Mouse (Mus musculus) thymus, postnatal 25 days (tissue): ENCODE data around the gene Shank3.

Experiments
- DNase-seq: peaks from one replicate; pipeline ENCODE4 v3.0.0; 2022

Gene Shank3

GRCm38 (mm10) chr15:89477806-89478205 is 21.6 kb upstream of the Shank3 start:
- DNase-seq, result no peak

GRCm38 (mm10) chr15:89478622-89479021 is 20.8 kb upstream of the Shank3 start:
- DNase-seq, result no peak

DNA sequence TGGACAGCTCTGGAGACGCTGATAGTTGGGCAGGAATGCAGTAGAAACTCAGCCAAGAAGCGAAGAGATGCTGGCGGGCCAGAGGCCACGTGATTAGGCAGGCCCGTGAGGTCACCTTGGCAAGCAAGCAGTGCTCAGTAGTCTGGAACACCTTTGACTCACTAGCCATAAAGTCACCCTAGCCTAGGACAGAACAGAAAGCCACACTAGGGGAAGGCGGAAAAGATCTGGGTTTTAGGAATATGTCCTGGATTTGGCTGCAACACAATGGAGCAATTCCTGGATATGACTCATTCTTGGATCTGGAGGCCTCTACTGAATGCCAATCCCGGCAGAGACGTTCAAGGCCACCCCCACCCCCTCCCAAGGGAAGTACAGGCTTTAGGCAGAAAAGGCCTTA is 18.8 kb upstream of the Shank3 start:
- no peak for DNase-seq

DNA sequence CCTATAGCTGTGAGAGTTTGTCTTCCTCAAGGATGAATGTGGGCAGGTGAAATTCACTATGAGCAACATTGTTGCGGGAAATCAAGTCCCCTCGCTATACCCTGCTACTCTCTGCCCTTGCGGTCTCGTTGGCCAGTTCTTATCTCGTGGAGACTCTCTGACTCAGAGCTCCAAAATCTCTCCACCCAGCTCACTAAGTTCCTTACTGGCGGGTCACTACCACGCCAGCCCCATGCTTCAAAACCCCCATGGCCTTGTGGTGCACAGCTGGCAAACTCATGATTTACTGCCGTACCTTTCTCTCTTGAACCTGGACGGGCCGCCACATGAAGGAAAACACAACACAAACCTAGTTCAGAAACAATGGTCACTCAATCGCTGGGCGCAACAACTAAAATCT is 11.2 kb upstream of the Shank3 start:
- no peak for DNase-seq

DNA sequence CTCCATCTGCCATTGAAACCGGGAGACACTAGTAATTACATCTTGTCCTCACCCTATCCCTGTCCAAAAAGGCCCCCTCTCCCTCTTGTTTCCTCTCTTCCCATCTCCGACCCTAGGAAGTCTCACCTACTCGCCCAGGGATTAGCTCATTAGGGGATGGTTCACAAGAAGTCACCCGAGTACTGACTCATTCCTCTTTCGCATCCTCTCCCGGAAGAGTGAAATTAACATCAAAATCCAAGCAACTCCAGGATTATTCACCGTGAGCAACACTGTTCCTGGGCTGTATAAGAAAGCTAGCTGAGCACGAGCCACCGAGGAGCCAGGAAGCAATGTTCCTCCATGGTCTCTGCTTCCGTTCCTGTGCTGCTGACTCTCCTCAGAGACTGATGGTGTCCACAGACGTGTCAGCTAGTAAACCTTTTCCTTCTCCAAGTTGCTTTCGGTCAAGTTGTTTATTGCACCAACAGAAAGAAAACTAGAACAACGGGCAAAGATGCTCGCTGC is 10.8 kb upstream of the Shank3 start:
- DNase-seq, result no peak

- no peak for DNase-seq
Observed at GRCm38 (mm10) chr15:89494970-89495369, 4.5 kb upstream of the Shank3 start.

DNA sequence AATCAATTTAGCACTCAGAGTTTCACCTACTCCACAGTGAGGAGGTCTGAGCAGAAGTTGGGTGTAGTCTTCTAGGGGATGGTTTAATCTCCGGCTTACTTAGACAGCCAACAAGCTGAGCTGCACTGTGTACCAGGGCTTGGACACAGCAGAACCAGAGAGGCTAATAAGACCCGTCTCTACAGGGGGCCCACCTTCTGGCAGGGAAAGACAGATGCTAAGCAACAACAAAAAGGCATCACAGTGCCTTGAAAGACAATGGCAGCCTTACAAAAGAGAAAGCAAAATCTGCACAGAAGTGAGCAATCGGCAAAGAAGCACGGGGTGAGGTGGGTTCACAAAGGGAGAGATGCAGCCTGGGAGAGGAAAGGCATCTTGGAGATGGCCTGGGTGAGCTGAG is 3.3 kb upstream of the Shank3 start:
- no peak for DNase-seq

DNA sequence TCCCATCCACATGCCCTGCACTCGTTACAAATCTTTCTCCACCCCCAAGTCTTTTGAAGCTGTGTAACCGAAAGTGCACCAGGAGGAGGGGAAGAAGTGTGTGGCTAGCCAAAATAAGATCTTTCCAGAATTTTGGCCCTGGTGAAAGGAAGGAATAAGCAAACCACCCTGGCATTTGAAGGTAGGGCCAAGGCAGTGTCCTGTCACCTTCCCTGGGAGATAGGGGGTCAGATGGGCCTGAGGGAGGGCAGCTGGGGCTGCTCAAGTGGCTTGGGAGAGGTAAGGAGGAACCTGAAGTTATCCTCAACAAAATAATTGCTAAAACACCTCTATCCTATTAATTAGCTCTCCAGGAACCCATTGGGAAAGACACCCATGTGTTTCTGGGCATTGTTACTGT is 2.6 kb upstream of the Shank3 start:
- no peak for DNase-seq

- DNase-seq, result no peak
Observed at GRCm38 (mm10) chr15:89497391-89498048, 1.9 kb upstream of the Shank3 start.

- peak; percentile 66 for DNase-seq
Observed at GRCm38 (mm10) chr15:89498049-89498960, 1.1 kb upstream of the Shank3 start.

DNA sequence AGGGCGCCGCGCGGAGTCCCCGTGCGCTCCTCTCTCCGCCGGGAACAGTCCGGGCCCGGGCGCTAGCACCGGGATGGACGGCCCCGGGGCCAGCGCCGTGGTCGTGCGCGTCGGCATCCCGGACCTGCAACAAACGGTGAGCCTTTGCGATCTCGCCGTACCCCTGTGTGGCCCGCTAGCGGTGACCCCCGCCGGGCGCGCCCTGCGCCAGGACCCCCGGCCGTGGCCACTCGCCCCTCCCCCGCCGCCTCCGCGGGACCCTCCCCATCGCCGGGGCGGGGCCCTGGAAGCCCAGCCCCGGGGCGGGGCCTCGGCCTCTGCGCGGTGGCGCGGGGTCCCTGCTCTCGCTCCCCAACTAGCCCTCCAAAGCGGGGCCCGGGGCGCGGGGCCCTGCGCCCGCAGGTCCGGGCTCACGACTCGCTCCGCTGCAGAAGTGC is 379 bp downstream of the Shank3 start:
- DNase-seq, result peak; percentile 39

DNA sequence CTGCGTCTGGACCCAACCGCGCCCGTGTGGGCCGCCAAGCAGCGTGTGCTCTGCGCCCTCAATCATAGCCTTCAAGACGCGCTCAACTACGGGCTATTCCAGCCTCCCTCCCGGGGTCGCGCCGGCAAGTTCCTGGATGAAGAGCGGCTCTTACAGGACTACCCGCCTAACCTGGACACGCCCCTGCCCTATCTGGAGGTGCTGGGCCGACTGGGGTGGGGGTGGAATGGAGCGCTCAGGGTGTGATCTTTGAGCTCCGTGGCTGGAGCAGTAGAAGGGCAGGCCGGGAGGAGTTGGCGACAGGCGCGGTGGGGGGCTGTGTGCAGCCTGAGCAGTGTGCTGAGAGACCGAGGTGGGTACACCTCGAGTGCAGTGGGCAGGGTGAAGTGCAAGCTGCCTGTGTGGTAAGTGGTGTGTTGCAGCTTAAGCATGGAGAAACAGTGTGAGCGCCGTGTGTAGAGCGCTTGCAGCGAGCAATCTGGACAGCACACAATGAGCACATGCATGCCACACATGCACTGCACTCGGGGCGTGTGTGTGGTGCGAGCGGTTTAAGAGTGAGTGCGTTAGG is 883 bp downstream of the Shank3 start:
- no peak for DNase-seq

DNA sequence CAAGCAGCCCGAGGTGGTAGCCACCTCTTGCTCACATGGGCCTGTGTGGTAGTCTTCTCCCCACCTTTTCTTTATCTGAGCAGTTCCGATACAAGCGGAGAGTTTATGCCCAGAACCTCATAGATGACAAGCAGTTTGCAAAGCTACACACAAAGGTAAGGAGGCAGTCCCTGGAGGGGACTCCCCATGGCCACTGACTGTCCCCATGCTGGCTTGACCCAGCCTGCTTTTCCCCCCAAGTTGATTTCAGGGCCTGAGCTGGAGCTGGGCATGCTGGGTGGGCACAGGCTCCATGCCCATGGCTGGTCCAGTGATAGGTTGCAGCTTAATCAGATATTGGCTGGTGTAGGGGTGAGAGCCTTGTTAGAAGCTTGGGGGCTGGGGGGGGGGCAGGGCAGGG is 1.9 kb downstream of the Shank3 start:
- DNase-seq, result no peak

DNA sequence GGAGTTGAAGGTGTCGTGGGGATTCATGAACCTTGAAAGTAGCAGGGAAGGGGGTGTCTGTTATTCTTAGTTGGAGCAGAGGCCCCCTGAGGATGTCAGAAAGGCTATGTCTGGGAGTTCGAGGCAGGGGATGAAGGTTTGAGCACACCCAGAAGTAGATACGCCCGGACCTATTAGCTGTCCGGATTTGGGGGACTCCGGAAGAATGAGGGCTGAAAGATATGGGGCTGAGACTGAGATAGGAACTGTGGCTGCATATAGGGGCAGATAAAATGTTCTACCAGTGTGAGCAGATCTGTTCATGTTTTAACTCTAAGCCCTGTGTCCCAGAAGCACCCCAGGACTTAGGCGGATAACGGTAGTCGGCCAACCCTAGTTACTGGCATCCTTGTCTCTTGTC is 5.4 kb downstream of the Shank3 start:
- DNase-seq, result no peak

GRCm38 (mm10) chr15:89507751-89508150 is 8.3 kb downstream of the Shank3 start:
- DNase-seq, result no peak

DNA sequence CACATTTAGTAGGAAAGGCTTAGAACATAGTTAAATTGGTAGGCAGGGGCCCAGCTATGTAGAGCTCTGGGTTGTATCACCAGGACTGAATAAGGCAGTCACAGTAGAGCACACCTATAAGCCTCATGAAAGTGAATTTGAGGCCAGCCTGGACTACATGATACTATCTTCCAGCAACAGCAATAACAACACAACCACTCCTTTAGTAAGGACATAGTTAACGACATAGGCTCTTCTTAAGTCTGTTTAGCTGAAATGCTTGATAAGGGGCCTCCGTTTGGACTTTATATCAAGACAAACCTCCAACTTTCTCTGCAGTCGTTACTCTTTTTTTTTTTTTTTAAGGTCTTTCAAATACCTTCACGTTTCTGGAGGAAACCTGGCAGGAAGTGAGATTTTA is 13.3 kb downstream of the Shank3 start:
- DNase-seq, result no peak

DNA sequence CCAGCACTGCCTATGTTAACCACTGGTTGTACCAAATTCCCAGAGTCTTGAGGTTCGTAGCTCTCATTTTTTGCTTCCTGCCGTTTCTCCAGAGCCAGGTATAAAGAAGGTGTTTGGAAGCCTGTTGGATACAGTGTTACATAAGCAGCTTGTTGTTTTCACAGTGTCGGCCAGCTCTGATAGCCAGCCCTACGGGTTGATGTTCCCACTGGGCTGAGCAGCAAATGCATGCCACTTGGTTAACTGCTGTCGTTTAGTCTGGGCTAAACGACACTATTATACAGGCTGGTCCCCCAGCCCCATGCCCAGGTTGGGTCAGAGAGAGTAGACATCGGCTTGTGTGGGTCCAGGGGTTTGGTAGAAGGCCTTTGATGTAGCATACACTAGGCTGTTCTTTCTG is 22.5 kb downstream of the Shank3 start:
- no peak for DNase-seq

DNA sequence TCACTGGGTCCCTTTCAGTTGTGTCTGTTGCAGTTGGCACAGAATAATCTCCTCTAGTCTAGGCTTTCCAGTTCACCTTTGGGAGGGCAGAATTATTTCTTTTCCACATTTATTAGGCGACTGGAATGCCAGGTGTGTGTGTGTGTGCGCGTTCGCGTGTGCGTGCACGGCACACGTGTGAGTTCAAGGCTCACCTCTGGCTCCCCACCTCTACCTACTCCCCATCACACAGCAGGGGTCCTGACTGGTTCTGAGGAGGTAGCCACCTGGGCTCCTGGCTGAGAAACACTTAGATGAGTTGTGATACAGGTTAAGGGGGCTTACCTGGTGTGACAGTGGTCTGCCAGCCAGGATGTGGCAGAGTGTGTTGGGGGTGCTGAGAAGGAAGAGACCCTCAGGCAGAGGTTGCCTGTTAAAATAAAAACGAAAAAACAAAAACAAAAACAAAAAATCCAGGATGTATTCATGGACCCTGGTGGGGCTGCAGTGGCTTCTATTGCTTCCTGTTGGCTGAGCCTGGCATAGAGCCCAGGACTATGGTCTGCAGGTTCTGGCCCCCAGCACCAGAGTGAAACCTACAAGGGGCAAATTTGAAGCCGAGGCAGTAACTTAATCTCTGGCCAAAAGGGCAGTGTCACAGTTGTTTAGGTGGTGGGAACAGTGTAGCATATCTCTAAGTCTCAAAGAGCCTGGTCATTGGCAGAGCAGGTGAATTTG is 23.3 kb downstream of the Shank3 start:
- DNase-seq, result no peak

GRCm38 (mm10) chr15:89523283-89523832 is 23.9 kb downstream of the Shank3 start:
- DNase-seq, result no peak

- no peak for DNase-seq
Observed at GRCm38 (mm10) chr15:89524001-89524571, 24.7 kb downstream of the Shank3 start.

DNA sequence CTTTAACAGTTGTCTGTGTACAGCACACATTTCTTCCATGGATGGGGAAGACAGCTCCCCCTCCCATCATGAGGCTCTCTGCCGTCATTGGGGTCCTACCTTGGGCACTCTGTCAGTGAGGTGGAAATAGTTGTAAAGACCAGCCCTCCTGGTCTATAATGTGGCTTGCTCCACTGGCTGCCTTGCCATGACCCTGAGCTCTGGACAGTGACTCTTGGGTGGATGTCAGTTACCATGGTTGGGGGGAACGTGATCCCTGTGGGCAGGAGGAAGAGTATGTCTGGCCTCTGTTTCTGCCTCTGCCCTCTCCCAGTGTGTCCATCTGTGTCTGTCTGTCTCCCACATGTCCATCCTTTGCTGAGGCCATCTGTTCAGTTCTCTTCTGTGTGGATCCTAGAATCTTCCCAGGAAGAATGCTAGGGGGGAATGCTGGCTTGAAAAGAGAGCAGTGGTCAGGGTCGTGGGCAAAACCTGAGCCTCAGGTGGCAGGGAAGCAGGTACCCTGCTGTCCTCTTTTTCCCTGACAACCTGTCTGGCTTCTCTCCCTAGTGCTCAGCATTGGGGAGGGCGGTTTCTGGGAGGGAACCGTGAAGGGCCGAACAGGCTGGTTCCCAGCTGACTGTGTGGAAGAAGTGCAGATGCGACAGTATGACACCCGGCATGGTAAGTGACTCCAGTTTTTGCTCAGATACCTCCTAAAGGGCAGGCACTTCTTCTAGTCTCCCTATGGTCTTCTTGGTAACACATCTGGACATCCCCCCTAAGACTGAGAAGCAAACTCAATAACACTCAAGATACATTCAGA is 25.4 kb downstream of the Shank3 start:
- no peak for DNase-seq

GRCm38 (mm10) chr15:89525464-89525863 is 26.0 kb downstream of the Shank3 start:
- DNase-seq, result no peak
